Mouse (Mus musculus) testis, postnatal 10 days (tissue): ENCODE measurements at regions not wholly inside any gene's neighbourhood (a gene's known extent, or its start where the extent isn't known, plus 50 kb on each side); places are given as distances from the start of the nearest gene placed in this dataset.
"Not testable (repeated sequence)": the region's sequence is repeated elsewhere in the genome, so short reads cannot be mapped to it uniquely, and the experiment has no call there.

Experiments used
- DNase-seq: peaks from one replicate; pipeline ENCODE4 v3.0.0; 2021; ENCODE audit warnings: low spot score

DNA sequence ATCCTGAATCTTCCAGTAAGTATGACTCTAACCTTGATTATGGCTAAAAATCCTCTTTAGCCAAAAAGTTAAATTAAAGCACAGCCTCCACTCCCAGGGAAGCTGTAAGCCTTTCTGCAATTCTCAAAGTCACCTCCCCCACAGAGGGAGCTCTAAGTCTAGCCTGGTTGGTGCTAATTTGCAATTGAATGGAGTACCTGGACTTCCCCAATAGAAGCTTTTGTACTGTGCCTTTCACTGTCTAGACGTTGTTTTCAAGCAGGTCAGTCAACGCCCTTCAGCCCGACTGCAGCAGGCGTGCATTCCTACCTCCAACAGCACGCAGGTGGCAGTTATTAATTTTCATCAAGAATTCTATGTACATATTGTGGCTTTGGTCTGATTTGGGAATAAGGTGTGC is 87.2 kb downstream of the Catsperg2 start:
- not testable (repeated sequence) for DNase-seq

DNA sequence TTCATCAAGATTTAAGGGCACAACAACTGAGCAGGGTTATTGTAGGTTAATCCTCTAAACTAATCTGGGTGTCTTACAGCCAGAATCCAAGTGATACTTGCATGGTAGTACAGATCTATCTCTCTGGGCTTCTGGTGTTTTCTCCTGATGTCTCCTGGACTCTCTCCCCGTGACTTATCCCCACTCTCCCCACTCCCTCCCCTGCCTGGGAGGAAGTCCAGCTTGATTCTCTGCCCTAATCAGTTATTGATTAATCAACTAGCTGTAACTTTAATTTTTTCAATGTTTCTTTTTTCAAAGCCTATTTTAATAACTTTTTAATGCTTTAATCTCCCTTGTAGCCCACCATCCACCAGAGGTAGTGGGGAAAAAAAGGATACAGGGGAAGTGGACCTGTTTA is 83.9 kb upstream of the Sipa1l3 start:
- DNase-seq, result no peak

DNA sequence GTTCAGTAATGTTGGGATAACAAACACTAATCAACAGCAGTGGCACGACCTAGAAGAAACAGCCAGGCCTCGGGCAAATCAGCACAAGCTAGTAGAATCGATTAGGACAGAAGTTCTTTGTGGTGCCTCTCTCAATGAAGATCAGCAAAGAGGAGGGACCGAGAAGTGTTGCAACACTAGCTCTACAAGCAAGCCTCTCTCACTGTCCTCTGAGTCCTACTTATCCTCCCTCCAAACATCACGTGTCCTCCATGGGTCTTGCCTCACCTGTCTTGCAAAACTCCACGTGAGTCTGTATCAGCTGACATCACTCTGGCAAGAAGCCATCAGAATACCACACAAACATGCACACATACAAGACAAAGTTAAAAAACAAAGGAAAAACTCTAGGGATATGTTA is 82.9 kb upstream of the Sipa1l3 start:
- no peak for DNase-seq

DNA sequence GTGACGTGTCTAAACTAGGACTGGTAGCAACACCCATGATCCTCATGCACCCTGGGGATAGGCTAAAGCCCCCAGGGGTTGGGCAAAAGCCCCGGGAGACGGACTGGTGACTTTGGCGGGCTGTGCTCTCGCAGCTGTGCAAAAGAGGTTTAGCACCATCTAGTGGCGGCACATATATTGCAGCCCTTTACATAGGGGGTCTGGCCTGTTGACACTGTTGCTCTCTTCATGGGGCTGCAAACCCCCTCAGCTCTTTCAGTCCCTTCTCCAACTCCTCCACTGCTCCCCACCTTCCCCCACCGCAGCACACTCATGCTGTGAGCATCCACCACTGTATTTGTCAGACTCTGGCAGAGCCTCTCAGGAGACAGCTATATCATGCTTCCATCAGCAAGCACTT is 78.8 kb upstream of the Sipa1l3 start:
- DNase-seq, result peak; percentile 79

DNA sequence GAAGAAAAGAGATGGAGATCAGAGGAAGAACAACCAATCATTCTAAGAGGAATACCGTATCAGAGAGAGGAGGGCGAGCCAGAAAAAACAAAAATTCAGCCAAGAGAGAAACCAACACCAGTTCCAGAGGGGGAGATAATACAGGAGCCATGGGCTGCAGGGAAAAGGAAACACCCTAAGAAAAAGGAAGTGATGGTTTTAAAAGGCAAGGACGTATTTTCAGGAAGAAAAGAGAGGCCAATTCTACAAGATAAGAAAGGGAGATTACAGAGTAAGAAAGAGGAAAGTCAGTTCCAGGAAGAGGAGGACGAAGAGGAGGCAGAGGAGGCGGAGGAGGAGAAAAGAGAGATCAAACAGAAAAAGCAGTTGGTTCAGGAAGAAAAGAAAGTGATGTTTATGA is 59.7 kb upstream of the Sipa1l3 start:
- no peak for DNase-seq

DNA sequence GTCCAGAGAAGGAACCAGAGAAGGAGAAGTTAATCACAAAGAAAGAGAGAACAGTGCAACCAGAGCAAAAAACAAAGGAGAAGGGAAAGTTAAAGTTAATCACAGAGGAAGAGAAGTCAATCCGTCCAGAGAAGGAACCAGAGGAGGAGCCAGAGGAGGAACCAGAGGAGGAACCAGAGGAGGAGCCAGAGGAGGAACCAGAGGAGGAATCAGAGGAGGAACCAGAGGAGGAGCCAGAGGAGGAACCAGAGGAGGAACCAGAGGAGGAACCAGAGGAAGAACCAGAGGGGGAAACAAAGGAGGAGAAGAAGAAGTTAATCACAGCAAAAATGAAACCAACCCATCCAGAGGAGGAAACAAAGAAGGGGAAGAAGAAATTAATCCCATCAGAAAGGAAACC is 57.2 kb upstream of the Sipa1l3 start:
- DNase-seq, result no peak
